Mouse (Mus musculus) small intestine, adult 2 months (tissue): ENCODE measurements around the gene Tmem165.

ENCODE experiments used
- CTCF ChIP-seq: fragments of 200-500 bp; IDR thresholded peaks from 2 replicates; pipeline ENCODE4 v1.5.1; 2012; ENCODE audit warnings: low read depth, mild to moderate bottlenecking, control low read depth, inconsistent platforms, low read length, moderate library complexity, mixed read lengths; ENCODE audit not compliant: insufficient replicate concordance, insufficient read length; ENCODE audit errors: extremely low read depth
- POLR2A ChIP-seq: fragments of 200-500 bp; IDR thresholded peaks from 2 replicates; pipeline ENCODE4 v1.6.1; 2012; ENCODE audit warnings: low read depth, mild to moderate bottlenecking, control low read depth, inconsistent platforms, low read length, moderate library complexity

DNA sequence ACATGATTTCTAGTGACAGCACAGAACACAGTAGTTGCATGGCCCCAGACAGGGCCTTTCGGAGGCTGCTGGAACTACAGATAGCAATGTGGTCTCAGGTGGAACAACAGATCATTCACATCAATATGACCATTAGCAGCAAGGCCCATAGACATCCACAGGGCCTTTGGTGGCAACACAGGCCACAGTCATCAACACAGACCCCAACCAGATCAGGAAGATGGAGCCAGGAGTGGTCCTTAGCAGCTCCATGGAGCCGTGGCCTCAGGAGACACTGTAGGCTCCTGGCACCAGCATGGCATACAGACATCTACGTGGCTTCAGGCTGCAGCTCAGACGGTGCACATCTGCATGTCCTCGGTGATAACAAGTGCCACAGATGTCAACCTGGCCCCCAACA, 20.8 kb upstream of the Tmem165 start:
- TF ChIP-seq CTCF (no peak), POLR2A (no peak)
